In the genomic region with DNA sequence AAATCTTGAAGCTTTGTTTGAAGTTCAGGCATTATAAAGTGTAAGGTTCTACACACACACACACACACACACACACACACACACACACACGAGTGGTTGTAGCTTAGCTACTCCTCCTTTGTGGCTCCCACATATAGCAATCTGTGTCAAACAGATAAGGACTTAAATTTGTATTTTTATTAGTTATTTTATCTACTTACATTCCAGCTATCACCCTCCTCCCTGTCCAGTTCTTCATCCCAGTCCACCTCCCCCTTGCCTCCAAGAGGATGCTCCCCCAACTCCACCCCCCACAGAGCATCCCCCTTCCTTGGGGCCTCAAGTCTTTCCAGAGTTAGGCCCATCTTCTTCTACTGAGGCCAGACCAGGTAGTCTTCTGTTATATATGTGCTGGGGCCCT, we compare ENCODE assay signal across 26 mouse cellular contexts.
DNase-seq lines count a peak whose midpoint lies in the region; ATAC-seq and TF ChIP-seq lines count a peak whose summit lies in the region.
"Had no signal": no experiment of that assay in that cellular context is flagged by ENCODE, and none has a peak within 500 bp of the region (broad histone marks: within the 10 kb centered on the region; RNA-seq: fewer than 3 reads in every experiment).

No protein-coding gene starts in this region.

- H3K27ac ChIP-seq in intestine, postnatal 0 days (ENCODE audit: low read depth, low read length) = no peak overlapping the region
- H3K27ac ChIP-seq: embryonic facial prominence, embryonic 10.5 days; embryonic facial prominence, embryonic 12.5 days; forebrain, embryonic 13.5 days; forebrain, embryonic 15.5 days had no signal

- 0 out of 2 replicates have a peak, but pooled peaks have one; percentile 38 for ATAC-seq in erythroblast, adult 5-6 weeks (replicated peaks; ENCODE audit: low FRiP score, poor library complexity, severe bottlenecking)
- peak; percentile 26; the same call in 1 of the 2 replicates for ATAC-seq in megakaryocyte progenitor cell, adult 5-6 weeks (replicated peaks; ENCODE audit: poor library complexity)
- no peak for ATAC-seq in intestine, postnatal 0 days
- ATAC-seq: CD4-positive, CD25-positive, alpha-beta regulatory T cell, adult 4 months; forebrain, embryonic 13.5 days; forebrain, embryonic 15.5 days; forebrain, postnatal 0 days had no signal

- no peaks in the 10 kb centered on the region for H3K36me3 ChIP-seq in intestine, postnatal 0 days (ENCODE audit: control insufficient read depth, insufficient read depth)
- H3K36me3 ChIP-seq: embryonic facial prominence, embryonic 10.5 days; embryonic facial prominence, embryonic 12.5 days; forebrain, embryonic 15.5 days; G1E had no signal

- DNase-seq in heart, adult 11 months = peak; percentile 21
- DNase-seq in heart, postnatal 10 days = no peak
- DNase-seq in ovary, adult 18-20 months (ENCODE audit: low spot score) = no peak
- DNase-seq in kidney, adult 9 months = no peak
- DNase-seq: adrenal gland, adult 2 months; adrenal gland, postnatal 10 days; adrenal gland, postnatal 25 days; B cell, adult 2 months; cerebellum, adult 11 months; cerebellum, adult 18-20 months; cerebellum, adult 8-10 months; cerebellum, adult 9-11 months; cerebellum, postnatal 14 days; cerebellum, postnatal 36 days; forebrain, postnatal 0 days had no signal

- H3K9me3 ChIP-seq in intestine, postnatal 0 days (ENCODE audit: control insufficient read depth) = no peaks in the 10 kb centered on the region
- H3K9me3 ChIP-seq: embryonic facial prominence, embryonic 10.5 days; embryonic facial prominence, embryonic 12.5 days; forebrain, embryonic 13.5 days; forebrain, embryonic 15.5 days had no signal

- intact Hi-C loops in heart, postnatal 10 days (cut with DNase I) = loop anchor here (10.0 kb wide), 1 partner anchor 436 kb away; no protein-coding TSS in a partner anchor

- H3K4me3 ChIP-seq in intestine, postnatal 0 days (ENCODE audit: low read depth, low read length) = no peak overlapping the region
- H3K4me3 ChIP-seq: embryonic facial prominence, embryonic 10.5 days; embryonic facial prominence, embryonic 12.5 days; erythroblast, embryonic 14.5 days; forebrain, embryonic 13.5 days; forebrain, embryonic 15.5 days had no signal

- H3K9ac ChIP-seq in intestine, postnatal 0 days (ENCODE audit: low read depth, low read length) = no peak overlapping the region
- H3K9ac ChIP-seq: embryonic facial prominence, embryonic 12.5 days; forebrain, embryonic 13.5 days; forebrain, embryonic 15.5 days; forebrain, postnatal 0 days had no signal

- WGBS in intestine, postnatal 0 days = 80% methylated on average over 1 of the region's 1 CpGs

- TF ChIP-seq CTCF in intestine, postnatal 0 days (IDR thresholded peaks at IDR 0.05; ENCODE audit: low read depth) = no peak

- H3K4me1 ChIP-seq in intestine, postnatal 0 days (replicated peaks; ENCODE audit: control insufficient read depth, insufficient read depth, low read length) = no peaks in the 10 kb centered on the region

- no peak overlapping the region for H3K4me2 ChIP-seq in intestine, postnatal 0 days (replicated peaks; ENCODE audit: low read depth)
- H3K4me2 ChIP-seq: embryonic facial prominence, embryonic 12.5 days; forebrain, embryonic 13.5 days; forebrain, embryonic 15.5 days had no signal

- no peaks in the 10 kb centered on the region for H3K27me3 ChIP-seq in intestine, postnatal 0 days (replicated peaks; ENCODE audit: control insufficient read depth, insufficient read depth, low read length)
- H3K27me3 ChIP-seq: CH12.LX; embryonic facial prominence, embryonic 12.5 days; forebrain, embryonic 13.5 days; forebrain, embryonic 15.5 days had no signal
